Mouse (Mus musculus): Measurements from ENCODE around the gene Slit2.

GRCm38 (mm10) chr5:48146082-48146481 lies 163.1 kb downstream of the Slit2 start:
- no peak for TF ChIP-seq CTCF (IDR thresholded peaks at IDR 0.05; ENCODE audit: extremely low read depth, insufficient read depth, insufficient read length, insufficient replicate concordance)
- no peak for TF ChIP-seq POLR2A (IDR thresholded peaks at IDR 0.05; ENCODE audit: low read depth, low read length)

Measured in spleen, adult 2 months (tissue).